Mouse (Mus musculus): Measurements from ENCODE around the gene Bcl2a1b.
A peak's percentile ranks its signal among the peaks of the same experiment; 100 is the strongest.
"Not testable (repeated sequence)": the region's sequence is repeated elsewhere in the genome, so short reads cannot be mapped to it uniquely, and the experiment has no call there.

Bcl2a1b gene

DNA sequence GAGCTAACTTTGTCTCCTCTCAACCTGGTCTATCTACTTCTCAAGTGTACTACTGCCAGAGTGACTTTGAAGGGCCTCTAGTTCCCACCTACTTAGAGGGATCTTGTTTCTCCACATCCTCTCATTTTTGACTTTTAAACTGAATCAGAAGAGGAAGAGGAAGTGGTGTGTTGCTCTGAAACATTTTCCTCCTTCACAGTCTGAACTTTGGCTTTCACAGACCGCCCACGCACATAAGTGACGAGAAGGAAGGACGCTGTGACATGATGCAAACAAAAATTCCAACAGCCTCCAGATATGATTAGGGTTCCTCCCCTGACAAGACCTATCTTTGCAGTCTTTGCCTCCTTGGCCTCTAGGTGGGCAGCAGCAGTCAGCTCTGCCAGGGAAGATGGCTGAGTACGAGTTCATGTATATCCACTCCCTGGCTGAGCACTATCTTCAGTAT lies at the start of gene Bcl2a1b, which contains the start of gene Gm29094:
Bcl2a1b (plus strand) TSS at position 241 of the 448 bp plus-strand sequence.
Gm29094 (plus strand) TSS at position 411 of the 448 bp plus-strand sequence.
- not testable (repeated sequence) for DNase-seq

DNA sequence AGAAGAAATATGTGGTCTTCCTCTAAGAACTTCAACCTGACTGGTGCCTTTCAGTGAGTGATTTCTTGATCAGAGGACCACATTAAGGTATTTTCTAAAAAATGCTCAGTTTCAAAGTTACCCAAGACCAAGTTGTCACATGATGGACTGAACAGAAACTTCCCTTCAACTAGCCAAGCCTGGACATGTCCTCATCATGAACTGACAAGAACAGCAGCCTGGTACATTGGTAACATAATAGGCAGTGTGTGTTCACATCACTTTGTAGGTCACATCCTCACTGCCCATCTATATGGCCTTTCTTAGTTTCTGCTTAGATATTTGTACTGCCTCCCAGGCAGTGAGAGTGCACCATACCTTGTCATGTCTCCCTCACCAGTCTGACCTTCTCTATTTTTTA lies 26.5 kb upstream of the Bcl2a1b start:
- DNase-seq, result not testable (repeated sequence)

DNA sequence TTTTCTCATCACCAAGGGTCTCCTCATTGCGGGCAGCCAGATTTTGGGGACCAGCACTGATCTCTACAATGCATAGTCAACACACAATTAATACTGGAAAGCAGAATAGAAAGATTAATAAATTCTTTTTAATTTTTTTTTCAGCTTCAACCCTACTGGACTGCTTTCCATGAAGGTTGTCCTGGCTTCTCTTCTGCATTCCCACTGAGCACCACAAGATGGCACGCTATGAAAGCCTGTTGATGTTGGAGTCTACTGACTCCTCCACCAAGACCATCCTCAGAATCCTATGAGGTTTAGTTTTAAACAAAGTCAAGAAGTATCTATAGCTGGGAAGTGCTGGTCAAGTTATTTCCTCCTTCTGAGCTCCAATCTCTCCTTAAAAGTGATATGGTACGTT lies 20.2 kb upstream of the Bcl2a1b start:
- peak; percentile 70 to 87 for DNase-seq

DNA sequence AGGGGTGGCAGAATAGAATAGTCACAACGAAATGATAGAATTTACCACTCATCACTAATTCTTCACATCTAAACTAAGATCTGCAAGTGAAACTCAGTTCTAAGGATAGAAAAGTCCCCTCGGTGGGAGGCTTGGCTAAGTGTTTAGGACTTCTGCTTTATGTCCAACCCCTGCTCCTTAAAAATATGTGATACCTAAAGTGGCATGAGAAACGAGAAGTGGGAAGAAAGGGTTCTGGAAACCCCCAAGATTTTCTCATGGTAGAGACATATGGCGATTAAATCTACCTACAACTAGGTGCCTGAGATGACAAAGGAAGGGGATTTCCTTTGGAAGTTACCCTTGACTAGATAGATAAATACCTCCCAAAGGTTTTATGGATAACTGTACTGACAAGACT lies 19.5 kb upstream of the Bcl2a1b start:
- DNase-seq, result not testable (repeated sequence)

DNA sequence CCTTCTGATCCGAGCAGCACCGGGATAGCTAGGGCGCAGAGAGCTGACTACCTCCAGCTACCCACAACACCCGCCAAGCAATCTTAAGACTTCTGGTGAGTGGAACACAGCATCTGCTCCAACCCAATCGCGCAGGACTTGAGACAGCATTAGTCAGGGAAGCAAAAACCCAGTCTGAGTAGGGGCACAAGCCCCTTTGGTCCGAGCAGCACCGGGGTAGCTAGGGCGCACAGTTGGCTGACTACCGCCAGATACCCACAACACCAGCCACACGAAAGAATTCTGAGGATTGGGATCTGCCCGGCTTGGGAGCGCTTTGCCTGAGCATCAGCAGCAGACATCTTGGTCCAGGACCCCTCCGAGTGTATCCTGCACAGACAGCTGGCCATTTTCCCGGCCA lies 12.0 kb upstream of the Bcl2a1b start:
- DNase-seq, result not testable (repeated sequence)

DNA sequence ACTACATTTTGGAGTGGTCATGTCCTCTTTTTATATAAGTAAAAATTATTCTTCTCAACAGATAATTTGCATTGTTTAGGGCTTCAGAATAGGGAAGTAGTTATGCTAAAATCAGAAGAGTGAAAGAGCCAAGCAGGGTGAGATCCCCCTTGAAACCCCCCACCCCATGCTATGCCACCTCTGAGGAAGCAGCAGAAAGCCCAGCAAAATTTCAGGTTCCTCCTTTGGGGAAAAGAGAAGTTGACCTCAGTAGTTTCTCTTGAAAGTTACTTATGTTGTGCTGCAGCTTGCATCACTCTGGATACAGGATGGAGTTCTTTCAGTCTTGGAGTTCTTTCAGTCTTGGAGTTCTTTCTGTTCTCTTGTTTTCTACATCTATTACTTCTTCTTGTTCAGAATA lies 3.5 kb upstream of the Bcl2a1b start:
- DNase-seq, result not testable (repeated sequence)

DNA sequence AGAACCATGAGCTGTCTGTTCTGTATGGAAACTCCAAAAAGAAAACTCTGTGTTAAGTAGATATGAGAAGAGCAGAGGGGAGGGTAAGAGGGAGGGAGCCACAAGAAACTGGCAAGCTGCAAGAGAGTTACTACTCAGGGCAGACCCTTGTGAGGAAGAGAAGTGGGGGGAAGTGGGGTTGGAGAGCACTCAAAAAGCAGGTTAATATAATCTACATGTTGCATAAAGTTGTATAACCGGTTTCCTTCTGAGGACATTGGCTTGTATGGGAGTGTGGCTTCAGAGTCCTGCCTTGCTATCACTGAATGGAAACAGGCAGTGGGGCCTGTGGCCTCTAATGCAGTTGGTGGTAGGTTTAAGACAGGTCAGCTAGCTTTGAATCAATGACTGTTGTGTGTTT lies 1.5 kb upstream of the Bcl2a1b start:
- DNase-seq, result not testable (repeated sequence)

DNA sequence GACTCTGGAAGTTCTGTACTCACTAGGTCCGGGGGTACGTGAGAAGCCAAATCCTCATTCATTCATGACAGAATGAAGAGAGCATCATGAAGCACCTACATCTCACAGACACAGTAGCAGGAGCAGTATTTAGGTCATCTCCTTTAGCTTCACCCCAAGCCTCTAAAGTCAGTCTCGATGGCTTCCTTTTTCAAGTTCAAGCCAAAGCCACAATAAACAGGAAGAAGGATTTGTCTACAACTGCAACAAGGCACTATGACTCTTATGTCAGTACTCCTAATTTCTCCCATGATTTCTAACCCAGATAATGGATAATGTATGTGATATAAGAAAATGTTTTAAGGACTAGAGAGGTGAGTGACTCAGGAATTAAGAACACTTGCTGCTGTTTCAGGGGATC lies 660 bp upstream of the Bcl2a1b start:
- DNase-seq, result not testable (repeated sequence)

DNA sequence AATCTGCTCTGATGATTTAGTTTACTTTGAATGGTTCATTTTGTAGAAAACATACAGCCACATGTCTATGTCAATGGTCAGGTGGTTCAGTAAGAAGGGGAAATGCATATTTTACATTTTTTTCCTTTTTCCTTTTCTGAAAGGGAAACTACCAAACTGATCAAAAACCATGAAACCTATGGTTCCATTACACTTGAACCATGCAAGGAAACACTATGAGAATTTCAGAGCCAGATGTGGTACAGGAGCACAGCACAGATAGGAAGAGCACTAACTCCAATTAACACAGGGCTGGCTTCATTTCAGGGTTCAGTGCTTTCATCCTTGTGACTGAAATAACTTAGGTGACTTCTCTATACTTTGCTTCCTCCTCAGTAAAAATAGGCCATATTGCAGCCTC lies 3.2 kb downstream of the Bcl2a1b start:
- not testable (repeated sequence) for DNase-seq

DNA sequence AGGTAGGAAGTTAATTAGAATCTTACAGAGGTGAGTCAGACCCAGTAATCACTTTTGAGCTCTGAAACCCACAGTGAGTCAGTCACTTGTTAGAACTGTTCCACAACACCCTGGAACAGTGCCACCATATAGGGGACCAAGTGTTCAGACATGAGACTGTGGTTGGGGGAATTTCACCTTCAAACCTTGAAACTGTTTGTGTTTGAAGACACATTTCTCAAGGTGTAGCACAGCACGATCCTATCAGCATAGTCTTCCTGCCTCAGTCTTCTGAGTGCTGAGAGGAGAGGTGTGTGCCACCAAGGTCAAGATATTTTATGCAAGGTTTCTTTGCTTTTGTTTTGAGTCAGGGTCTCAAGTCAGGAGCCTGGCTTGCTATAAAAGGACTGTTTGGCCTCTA lies 9.9 kb downstream of the Bcl2a1b start:
- not testable (repeated sequence) for DNase-seq

DNA sequence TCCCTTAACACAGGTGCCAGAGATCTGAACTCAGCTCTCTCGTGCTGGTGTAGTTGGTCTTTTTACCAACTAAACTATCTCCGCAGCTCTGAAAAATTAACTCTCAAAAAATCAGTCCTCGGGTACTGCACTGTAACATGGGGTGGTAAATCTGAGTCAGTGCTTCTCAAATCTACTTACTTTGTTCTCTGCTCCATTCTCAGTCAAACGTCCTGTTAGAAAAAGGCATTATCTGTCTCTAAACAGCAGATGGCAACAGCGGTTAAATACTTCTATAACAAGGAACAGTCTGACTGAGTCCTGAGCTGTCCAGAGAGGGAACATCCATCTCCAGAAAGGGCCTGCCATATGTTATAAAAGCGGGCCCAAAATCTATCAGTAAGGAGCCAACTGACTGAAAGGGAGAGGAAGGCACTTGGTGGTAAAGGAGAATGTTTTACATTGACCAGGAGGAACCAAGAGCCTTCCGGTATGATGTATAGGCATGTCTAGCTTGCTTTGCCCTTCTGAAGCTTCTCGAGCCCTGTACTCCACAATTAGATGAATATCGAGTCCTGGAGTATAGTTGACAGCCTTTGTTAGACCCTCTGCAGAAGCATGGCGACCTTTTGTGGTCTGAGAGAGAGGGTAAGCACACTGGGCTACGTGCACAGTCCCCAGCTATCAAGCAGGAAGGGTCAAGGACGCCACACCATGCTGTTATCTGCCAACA lies 11.5 kb downstream of the Bcl2a1b start, which contains the start of gene Mthfs:
Mthfs (plus strand) TSS at position 324 of the 712 bp plus-strand sequence.
- not testable (repeated sequence) for DNase-seq

DNA sequence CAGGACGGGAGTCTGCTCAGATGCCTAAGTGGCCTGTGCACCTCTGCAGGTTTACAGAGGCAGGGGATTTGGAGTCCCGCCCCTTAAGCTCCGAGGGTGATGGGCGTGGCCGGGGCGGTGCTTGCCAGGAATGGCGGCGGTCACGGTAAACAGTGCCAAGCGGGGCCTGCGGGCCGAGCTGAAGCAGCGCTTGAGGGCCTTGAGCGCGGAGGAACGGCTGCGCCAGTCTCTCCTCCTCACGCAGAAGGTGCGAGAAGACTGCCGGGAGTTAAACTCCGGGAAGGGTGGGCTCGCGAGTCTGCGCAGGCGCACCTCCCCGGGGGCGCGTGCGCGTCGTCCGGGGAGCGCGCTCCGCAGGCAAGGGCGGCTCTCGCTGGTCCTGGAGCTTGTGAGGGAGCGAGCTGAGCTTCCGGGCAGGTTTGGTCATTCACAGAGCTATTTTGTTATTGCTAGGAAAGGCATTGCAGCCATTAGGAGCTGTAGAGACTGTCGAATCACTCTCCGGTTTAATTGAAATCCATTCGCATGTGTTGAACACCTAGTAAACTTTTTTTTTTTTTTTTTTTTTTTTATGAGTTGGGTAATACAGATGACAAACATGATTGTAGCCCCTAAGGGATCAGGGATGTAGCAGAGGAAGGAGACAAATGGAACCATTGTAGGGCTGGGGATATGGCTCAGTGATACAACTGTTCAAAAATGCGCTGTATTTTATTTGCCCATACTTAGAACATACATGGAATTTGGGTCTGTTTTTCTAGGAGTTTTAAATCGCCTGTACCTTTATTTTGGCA lies 12.3 kb downstream of the Bcl2a1b start:
- DNase-seq, result peak; percentile 81 to 82

DNA sequence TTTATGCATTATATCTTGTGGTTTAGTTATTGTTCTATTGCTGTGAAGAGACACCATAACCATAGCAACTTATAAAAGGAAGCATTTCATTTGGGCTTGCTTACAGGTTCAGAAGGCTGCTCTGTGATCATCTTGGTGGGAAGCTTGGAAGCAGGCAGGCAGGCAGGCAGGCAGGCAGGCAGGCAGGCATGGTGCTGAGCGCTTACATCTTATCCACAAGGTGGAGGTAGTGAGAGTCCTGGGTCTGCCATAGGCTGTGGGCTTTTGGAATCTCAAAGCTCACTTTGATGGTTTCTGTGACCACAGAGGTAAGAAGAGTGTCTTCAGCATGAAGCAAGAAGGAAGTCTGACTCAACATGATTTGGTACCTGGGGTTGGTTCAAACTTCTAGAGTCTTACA lies 13.4 kb downstream of the Bcl2a1b start:
- peak; percentile 41 to 52 for DNase-seq

DNA sequence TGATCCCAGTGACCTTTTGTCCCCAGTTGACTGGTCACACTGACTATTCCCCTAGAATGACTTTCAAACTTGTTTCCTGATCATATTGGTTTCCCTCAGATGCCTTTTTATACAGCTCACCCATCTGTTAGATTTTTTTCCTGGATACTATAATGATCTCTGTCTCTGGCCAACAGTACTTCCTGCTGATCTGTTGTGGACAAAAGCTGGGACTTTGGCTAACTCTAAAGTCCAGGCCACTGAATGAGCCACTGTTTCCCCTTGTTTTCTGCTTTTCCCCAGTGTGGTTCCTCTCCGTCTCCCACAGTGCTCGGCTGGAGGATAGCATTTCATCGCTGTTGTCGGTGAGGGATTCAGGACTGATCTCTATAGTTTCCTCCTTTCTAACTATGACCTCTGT lies 19.2 kb downstream of the Bcl2a1b start:
- peak; percentile 22 to 24 for DNase-seq

DNA sequence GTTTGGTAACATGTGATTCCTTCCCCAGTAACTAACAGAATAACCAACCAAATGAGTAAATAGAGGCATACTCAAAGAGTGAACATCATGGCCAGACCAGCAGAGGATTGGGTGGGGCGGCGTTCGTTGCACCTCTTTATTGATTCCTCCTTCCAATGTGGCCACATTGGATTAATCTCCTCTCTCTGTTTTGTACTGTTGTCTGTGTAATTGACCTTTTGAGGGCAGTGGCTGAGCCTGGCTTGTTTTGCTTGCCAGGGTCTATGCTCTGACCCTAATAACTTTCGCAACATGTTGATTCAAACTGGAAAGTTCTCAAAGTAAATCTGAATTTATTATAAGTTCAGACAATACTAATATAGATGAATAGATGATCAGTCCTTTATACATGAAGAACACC lies 20.7 kb downstream of the Bcl2a1b start:
- DNase-seq, result not testable (repeated sequence)

DNA sequence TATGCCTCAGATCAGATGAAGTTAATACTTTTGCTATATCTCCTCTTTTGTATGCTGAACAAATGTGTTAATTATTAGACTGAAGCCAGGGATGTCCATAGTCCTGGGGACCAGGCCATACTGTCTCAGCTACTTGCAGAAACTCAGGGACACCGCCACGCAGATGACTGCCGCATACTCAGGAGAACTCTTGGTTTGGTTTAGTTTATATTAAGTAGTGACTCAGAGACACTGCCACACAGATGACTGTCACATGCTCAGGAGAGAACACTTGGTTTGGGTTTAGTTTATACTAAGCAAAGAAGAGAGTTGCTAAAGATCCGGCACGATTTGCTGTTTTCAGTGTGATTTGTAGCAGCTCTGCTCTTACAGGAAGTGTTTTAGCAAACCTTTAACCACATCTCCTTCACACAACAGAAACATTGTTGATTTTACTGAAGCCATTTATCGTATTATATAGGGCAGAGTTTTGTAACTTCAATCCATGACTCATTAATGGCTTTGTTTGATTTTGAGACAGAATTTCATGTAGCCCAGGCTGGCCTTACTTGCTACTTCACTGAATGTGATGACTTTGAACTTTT lies 21.8 kb downstream of the Bcl2a1b start:
- not testable (repeated sequence) for DNase-seq

DNA sequence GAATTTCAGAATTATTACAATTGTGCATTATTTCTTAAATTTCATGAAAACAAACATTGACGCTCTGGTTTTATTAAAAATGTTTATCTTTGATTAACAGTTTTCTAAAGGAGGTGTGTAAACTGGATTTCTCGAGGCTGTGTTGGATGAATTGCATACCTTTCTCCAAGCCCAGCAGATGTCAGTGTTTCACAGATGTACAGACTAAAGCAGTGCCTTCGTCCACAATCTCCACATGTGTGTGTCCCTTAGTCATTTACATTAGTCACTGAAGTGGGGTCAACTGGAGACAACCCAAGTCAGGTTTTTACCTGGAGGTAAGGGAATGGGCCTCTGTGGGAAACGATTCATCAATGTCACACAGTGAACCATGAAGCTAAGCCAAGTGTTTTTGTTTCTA lies 27.1 kb downstream of the Bcl2a1b start:
- DNase-seq, result peak in 1 of 2 experiments; percentile 37

DNA sequence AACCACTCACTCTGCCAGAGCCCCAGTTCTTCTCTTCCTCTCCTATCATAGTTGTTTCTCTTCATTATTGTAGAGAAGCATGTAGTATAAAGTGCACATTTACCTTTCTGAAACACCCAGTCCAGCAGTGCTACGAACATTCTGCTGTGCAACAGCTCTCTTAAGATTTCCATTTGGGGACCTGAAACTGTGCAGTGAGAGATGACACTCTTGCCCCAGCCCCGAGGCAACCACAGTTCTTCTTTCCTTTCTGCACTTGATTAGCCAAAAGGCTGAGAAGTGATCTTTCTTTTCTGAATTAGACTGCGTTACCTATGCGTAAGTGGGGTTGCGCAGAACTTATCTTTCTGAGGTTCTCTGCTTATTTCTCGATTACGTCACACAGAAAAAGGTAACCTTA lies 29.1 kb downstream of the Bcl2a1b start:
- no peak for DNase-seq

DNA sequence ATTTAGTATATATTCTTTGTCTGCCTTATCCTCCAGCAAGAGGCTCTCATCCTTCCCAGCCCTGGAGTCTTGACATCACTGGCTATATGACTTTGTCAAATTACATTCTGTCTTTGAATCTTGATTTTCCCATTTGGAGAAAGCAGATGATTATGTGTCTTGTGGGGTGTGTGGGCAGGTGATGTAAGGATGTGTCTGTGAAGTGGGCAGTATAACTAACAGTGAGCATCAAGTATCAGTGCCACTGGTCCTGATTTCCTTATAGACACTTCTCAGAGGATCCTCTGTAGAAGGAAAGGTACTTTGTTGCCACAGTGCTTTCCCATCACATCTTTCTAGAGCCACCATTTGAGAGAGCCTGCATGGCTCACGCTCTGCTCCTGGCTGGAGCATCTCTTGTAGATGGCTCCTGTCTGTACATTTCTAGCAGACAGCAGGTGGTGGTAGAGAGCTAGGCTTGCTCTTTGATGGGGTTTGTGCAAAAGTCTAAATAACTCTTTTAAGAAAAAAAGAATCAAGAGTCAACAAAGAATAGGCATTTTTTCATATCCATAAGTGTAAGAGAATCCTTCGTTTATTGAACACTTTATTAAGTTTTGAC lies 32.0 kb downstream of the Bcl2a1b start:
- DNase-seq, result peak; percentile 25 to 66

DNA sequence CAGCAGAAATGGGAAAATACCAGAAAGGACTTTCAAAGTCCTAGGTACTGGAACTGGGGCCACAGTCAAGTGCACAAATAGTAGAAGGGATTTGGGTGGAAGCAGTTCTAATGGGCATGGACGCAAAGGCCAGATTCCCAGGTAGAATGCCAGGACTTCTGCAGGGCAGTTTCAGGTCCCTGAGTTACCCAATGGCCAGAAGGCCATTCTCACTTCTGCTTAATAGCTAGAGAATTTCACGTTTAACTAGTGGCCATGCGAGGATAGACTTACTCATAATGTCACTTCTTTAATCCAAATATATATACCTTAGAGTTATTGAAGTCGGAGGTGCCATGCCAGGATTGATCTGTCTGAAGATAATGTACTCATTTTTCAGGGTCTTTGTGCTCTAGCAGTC lies 38.1 kb downstream of the Bcl2a1b start:
- not testable (repeated sequence) for DNase-seq

DNA sequence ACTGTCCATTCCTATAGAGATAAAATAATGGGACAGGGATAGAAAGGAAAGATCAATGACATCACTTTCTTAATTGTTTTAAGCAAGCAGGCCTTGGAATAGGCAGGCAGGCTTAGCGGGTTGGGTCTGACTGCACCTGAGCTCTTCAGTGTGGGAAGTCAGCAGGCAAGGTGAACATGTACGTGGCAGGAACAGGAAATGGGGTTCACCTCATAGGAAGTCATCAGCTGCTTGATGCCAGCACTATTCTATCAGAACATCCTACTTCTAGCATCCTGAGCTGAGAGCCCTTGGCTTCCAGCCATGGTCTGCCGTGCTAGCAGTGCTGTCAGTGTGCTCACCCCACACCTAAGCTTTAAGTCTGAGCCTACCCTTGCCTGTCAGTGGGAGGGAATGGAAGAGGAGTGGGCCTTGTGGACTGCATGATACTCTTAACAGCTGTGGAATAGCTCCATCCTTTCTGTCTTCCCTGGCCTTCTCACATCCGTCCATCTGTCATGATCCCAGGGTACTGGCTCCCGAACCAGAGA lies 40.0 kb downstream of the Bcl2a1b start:
- not testable (repeated sequence) for DNase-seq

DNA sequence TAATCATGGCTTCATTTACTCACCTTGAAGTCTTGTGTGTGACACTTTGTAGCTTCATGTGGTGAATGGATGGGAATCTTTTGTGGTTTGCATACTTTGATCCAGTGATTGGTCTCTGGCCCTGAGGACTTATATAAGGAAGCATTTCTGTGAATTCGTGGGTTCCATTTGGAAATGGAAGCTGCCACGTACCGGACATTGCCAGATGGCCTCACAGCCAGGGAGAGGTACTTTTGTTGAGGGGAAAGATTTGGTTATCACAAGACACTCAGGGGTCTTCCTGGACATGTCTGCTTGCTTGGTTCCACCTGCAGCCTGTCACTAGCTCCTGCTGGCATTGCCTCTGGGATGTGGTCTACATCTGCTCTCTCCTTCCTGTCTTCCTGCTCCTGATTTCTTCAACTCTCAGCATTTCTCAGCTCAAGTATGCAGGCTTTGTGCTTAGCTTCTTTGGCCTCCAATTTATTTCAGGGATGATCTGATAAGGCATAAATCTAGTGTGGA lies 41.6 kb downstream of the Bcl2a1b start:
- DNase-seq, result not testable (repeated sequence)
